Mouse (Mus musculus) MEL (cell line): Measurements from ENCODE around the gene Gga1. TPM values are rescaled to one million over a fixed set of nuclear protein-coding genes. Genes with fewer than 3 reads are reported as not detected.

Experiments used
- DNase-seq: peaks from one replicate; pipeline ENCODE4 v3.0.0; 2011; ENCODE audit warnings: low read depth, low spot score
- H3K27ac ChIP-seq: 2 replicates; pipeline ENCODE4 v1.5.1; 2012; ENCODE audit warnings: low read depth, mild to moderate bottlenecking, control low read depth, low read length, moderate library complexity; ENCODE audit not compliant: control insufficient read depth
- H3K27me3 ChIP-seq, 2 experiments: fragments of 150-350 bp in 1 of 2; sonication (generic) in 1 of 2; 2 replicates each; pipeline ENCODE4 v1.6.1; 2012; ENCODE audit warnings: low read length in 2 of 2, mild to moderate bottlenecking in 2 of 2, improper control_type of control experiment in 1 of 2, moderate library complexity in 1 of 2; ENCODE audit not compliant: insufficient read depth in 2 of 2, control insufficient read depth in 1 of 2
- H3K36me3 ChIP-seq, 2 experiments: 2 replicates each; pipeline ENCODE4 v1.6.1; 2012 to 2014; ENCODE audit warnings: low read length in 2 of 2, improper control_type of control experiment in 1 of 2, inconsistent platforms in 1 of 2, mild to moderate bottlenecking in 1 of 2; ENCODE audit not compliant: insufficient read depth in 2 of 2, control insufficient read depth in 1 of 2
- H3K4me1 ChIP-seq, 2 experiments: fragments of 150-350 bp in 1 of 2; sonication (generic) in 1 of 2; 2 replicates each; pipeline ENCODE4 v1.6.1; 2012; ENCODE audit warnings: low read length in 2 of 2, improper control_type of control experiment in 1 of 2, mild to moderate bottlenecking in 1 of 2; ENCODE audit not compliant: insufficient read depth in 2 of 2, control insufficient read depth in 1 of 2
- H3K4me3 ChIP-seq, 2 experiments: fragments of 150-350 bp in 1 of 2; sonication (generic) in 1 of 2; 2 replicates each; pipeline ENCODE4 v1.5.1; 2012; ENCODE audit warnings: low read depth in 2 of 2, low read length in 2 of 2, mild to moderate bottlenecking in 2 of 2, moderate library complexity in 2 of 2, control low read depth in 1 of 2, improper control_type of control experiment in 1 of 2; ENCODE audit not compliant: control insufficient read depth in 1 of 2, insufficient read depth in 1 of 2
- H3K79me2 ChIP-seq: 2 replicates; pipeline ENCODE4 v1.6.1; 2012; ENCODE audit warnings: mild to moderate bottlenecking, low read length, moderate library complexity; ENCODE audit not compliant: control insufficient read depth, poor library complexity, insufficient read depth
- H3K9ac ChIP-seq: 2 replicates; pipeline ENCODE4 v1.6.1; 2012; ENCODE audit warnings: low read depth, mild to moderate bottlenecking, control low read depth, low read length, moderate library complexity; ENCODE audit not compliant: control insufficient read depth, poor library complexity, severe bottlenecking
- H3K9me3 ChIP-seq: fragments of 150-350 bp; sonication (generic); replicated peaks from 2 replicates; pipeline ENCODE4 v1.6.1; 2012; ENCODE audit warnings: mild to moderate bottlenecking, low read length, improper control_type of control experiment, moderate library complexity; ENCODE audit not compliant: insufficient read depth
- BHLHE40 ChIP-seq: IDR thresholded peaks from 2 replicates; pipeline ENCODE4 v1.6.1; 2012; ENCODE audit warnings: low read depth, mild to moderate bottlenecking, inconsistent platforms, low read length, improper control_type of control experiment, borderline replicate concordance
- CHD1 ChIP-seq: IDR thresholded peaks from 2 replicates; pipeline ENCODE4 v1.6.1; 2012; ENCODE audit warnings: low read depth, mild to moderate bottlenecking, inconsistent platforms, low read length, improper control_type of control experiment
- CHD2 ChIP-seq: IDR thresholded peaks from 2 replicates; pipeline ENCODE4 v1.6.1; 2011; ENCODE audit warnings: low read length, improper control_type of control experiment
- CTCF ChIP-seq, 3 experiments: IDR thresholded peaks in 2 of 3; conservative IDR thresholded peaks in 1 of 3; 2 replicates each; pipeline ENCODE4 v1.5.1; 2011 to 2012; ENCODE audit warnings: low read length in 3 of 3, low read depth in 2 of 3, mild to moderate bottlenecking in 2 of 3, improper control_type of control experiment in 1 of 3, inconsistent platforms in 1 of 3, mixed read lengths in 1 of 3, moderate library complexity in 1 of 3; ENCODE audit not compliant: control insufficient read depth in 1 of 3, insufficient read depth in 1 of 3, poor library complexity in 1 of 3, severe bottlenecking in 1 of 3
- E2F4 ChIP-seq: IDR thresholded peaks from 2 replicates; pipeline ENCODE4 v1.6.1; 2011; ENCODE audit warnings: low read depth, low read length, improper control_type of control experiment, borderline replicate concordance
- ELF1 ChIP-seq: IDR thresholded peaks from 2 replicates; pipeline ENCODE4 v1.6.1; 2014; ENCODE audit warnings: low read depth, mild to moderate bottlenecking, inconsistent platforms, low read length, improper control_type of control experiment, moderate library complexity
- EP300 ChIP-seq, 2 experiments: IDR thresholded peaks; 2 replicates each; pipeline ENCODE4 v1.6.1; 2011; ENCODE audit warnings: improper control_type of control experiment in 2 of 2, low read length in 2 of 2, low read depth in 1 of 2, mild to moderate bottlenecking in 1 of 2
- ETS1 ChIP-seq: IDR thresholded peaks from 2 replicates; pipeline ENCODE4 v1.6.1; 2012; ENCODE audit warnings: low read depth, mild to moderate bottlenecking, inconsistent platforms, low read length, improper control_type of control experiment, moderate library complexity
- GABPA ChIP-seq: IDR thresholded peaks from 2 replicates; pipeline ENCODE4 v1.6.1; 2012; ENCODE audit warnings: low read depth, mild to moderate bottlenecking, inconsistent platforms, low read length, improper control_type of control experiment, moderate library complexity
- GATA1 ChIP-seq: IDR thresholded peaks from 2 replicates; pipeline ENCODE4 v1.6.1; 2011; ENCODE audit warnings: low read depth, low read length, improper control_type of control experiment
- HCFC1 ChIP-seq: IDR thresholded peaks from 2 replicates; pipeline ENCODE4 v1.6.1; 2012; ENCODE audit warnings: low read depth, mild to moderate bottlenecking, inconsistent platforms, low read length, improper control_type of control experiment, moderate library complexity
- JUND ChIP-seq: IDR thresholded peaks from 2 replicates; pipeline ENCODE4 v1.6.1; 2011; ENCODE audit warnings: low read depth, mild to moderate bottlenecking, improper control_type of control experiment, low read length
- KAT2A ChIP-seq: conservative IDR thresholded peaks from 2 replicates; pipeline ENCODE4 v1.6.1; 2012; ENCODE audit warnings: low read depth, low read length, improper control_type of control experiment, inconsistent platforms
- MAFK ChIP-seq: IDR thresholded peaks from 2 replicates; pipeline ENCODE4 v1.6.1; 2011; ENCODE audit warnings: low read depth, mild to moderate bottlenecking, low read length, improper control_type of control experiment, borderline replicate concordance
- MAX ChIP-seq: IDR thresholded peaks from 2 replicates; pipeline ENCODE4 v1.6.1; 2011; ENCODE audit warnings: low read length, improper control_type of control experiment
- MAZ ChIP-seq: IDR thresholded peaks from 2 replicates; pipeline ENCODE4 v1.6.1; 2012; ENCODE audit warnings: low read depth, mild to moderate bottlenecking, inconsistent platforms, low read length, improper control_type of control experiment
- MEF2A ChIP-seq: IDR thresholded peaks from 2 replicates; pipeline ENCODE4 v1.6.1; 2014; ENCODE audit warnings: low read depth, mild to moderate bottlenecking, inconsistent platforms, low read length, improper control_type of control experiment; ENCODE audit not compliant: poor library complexity, insufficient replicate concordance, severe bottlenecking; ENCODE audit errors: extremely low read depth
- MXI1 ChIP-seq: IDR thresholded peaks from 2 replicates; pipeline ENCODE4 v1.6.1; 2011; ENCODE audit warnings: mild to moderate bottlenecking, low read depth, low read length, improper control_type of control experiment
- MYB ChIP-seq: IDR thresholded peaks from 2 replicates; pipeline ENCODE4 v1.6.1; 2011; ENCODE audit warnings: mild to moderate bottlenecking, low read depth, low read length, improper control_type of control experiment
- MYC ChIP-seq: IDR thresholded peaks from 2 replicates; pipeline ENCODE4 v1.6.1; 2011; ENCODE audit warnings: low read depth, mild to moderate bottlenecking, low read length, improper control_type of control experiment, moderate library complexity
- NELFE ChIP-seq: IDR thresholded peaks from 2 replicates; pipeline ENCODE4 v1.6.1; 2011; ENCODE audit warnings: low read depth, low read length, improper control_type of control experiment
- NRF1 ChIP-seq: IDR thresholded peaks from 2 replicates; pipeline ENCODE4 v1.6.1; 2014; ENCODE audit warnings: low read depth, mild to moderate bottlenecking, inconsistent platforms, low read length, improper control_type of control experiment, moderate library complexity; ENCODE audit not compliant: poor library complexity, insufficient read depth, severe bottlenecking
- POLR2A ChIP-seq, 2 experiments: IDR thresholded peaks; 2 replicates each; pipeline ENCODE4 v1.6.1; 2011 to 2012; ENCODE audit warnings: low read length in 2 of 2, mild to moderate bottlenecking in 2 of 2, control low read depth in 1 of 2, improper control_type of control experiment in 1 of 2, low read depth in 1 of 2, moderate library complexity in 1 of 2; ENCODE audit not compliant: control insufficient read depth in 1 of 2, insufficient read depth in 1 of 2, poor library complexity in 1 of 2
- POLR2AphosphoS2 ChIP-seq: IDR thresholded peaks from 2 replicates; pipeline ENCODE4 v1.6.1; 2011; ENCODE audit warnings: low read length, improper control_type of control experiment
- POLR2AphosphoS5 ChIP-seq: IDR thresholded peaks from 2 replicates; pipeline ENCODE4 v1.6.1; 2012; ENCODE audit warnings: low read depth, borderline replicate concordance, mild to moderate bottlenecking, inconsistent platforms, low read length, moderate library complexity, mixed read lengths
- RAD21 ChIP-seq: IDR thresholded peaks from 2 replicates; pipeline ENCODE4 v1.6.1; 2011; ENCODE audit warnings: mild to moderate bottlenecking, low read depth, low read length, improper control_type of control experiment
- RCOR1 ChIP-seq: IDR thresholded peaks from 2 replicates; pipeline ENCODE4 v1.6.1; 2012; ENCODE audit warnings: low read depth, mild to moderate bottlenecking, inconsistent platforms, low read length, improper control_type of control experiment
- SIN3A ChIP-seq: IDR thresholded peaks from 2 replicates; pipeline ENCODE4 v1.6.1; 2012; ENCODE audit warnings: low read length, improper control_type of control experiment, inconsistent platforms
- SMC3 ChIP-seq: IDR thresholded peaks from 2 replicates; pipeline ENCODE4 v1.6.1; 2011; ENCODE audit warnings: low read depth, low read length, improper control_type of control experiment
- TAL1 ChIP-seq: IDR thresholded peaks from 2 replicates; pipeline ENCODE4 v1.6.1; 2012; ENCODE audit warnings: mild to moderate bottlenecking, inconsistent platforms, low read length, moderate library complexity, mixed read lengths
- TCF12 ChIP-seq: IDR thresholded peaks from 2 replicates; pipeline ENCODE4 v1.6.1; 2014; ENCODE audit warnings: low read depth, mild to moderate bottlenecking, inconsistent platforms, low read length, improper control_type of control experiment, moderate library complexity
- UBTF ChIP-seq: IDR thresholded peaks from 2 replicates; pipeline ENCODE4 v1.6.1; 2012; ENCODE audit warnings: low read depth, mild to moderate bottlenecking, inconsistent platforms, low read length, improper control_type of control experiment, moderate library complexity, borderline replicate concordance; ENCODE audit not compliant: insufficient read depth
- USF1 ChIP-seq: IDR thresholded peaks from 2 replicates; pipeline ENCODE4 v1.6.1; 2014; ENCODE audit warnings: low read depth, mild to moderate bottlenecking, inconsistent platforms, low read length, improper control_type of control experiment, moderate library complexity
- USF2 ChIP-seq, 2 experiments: IDR thresholded peaks; 2 replicates each; pipeline ENCODE4 v1.6.1; 2011 to 2012; ENCODE audit warnings: improper control_type of control experiment in 2 of 2, low read length in 2 of 2, borderline replicate concordance in 1 of 2, inconsistent platforms in 1 of 2, low read depth in 1 of 2, mild to moderate bottlenecking in 1 of 2; ENCODE audit not compliant: insufficient read depth in 1 of 2
- ZC3H11A ChIP-seq: IDR thresholded peaks from 2 replicates; pipeline ENCODE4 v1.6.1; 2012; ENCODE audit warnings: low read depth, mild to moderate bottlenecking, inconsistent platforms, low read length, improper control_type of control experiment
- ZKSCAN1 ChIP-seq: IDR thresholded peaks from 2 replicates; pipeline ENCODE4 v1.6.1; 2012; ENCODE audit warnings: low read depth, mild to moderate bottlenecking, inconsistent platforms, low read length, improper control_type of control experiment, moderate library complexity
- ZMIZ1 ChIP-seq: IDR thresholded peaks from 2 replicates; pipeline ENCODE4 v1.6.1; 2012; ENCODE audit warnings: low read depth, mild to moderate bottlenecking, inconsistent platforms, low read length, improper control_type of control experiment, moderate library complexity
- ZNF384 ChIP-seq: IDR thresholded peaks from 2 replicates; pipeline ENCODE4 v1.6.1; 2012; ENCODE audit warnings: low read depth, mild to moderate bottlenecking, inconsistent platforms, low read length, improper control_type of control experiment
- polyA plus RNA-seq, 2 experiments: library from polyadenylated mRNA; stranded (reverse) in 1 of 2; unstranded in 1 of 2; fragments of >175 nt in 1 of 2; fragments of >200 nt in 1 of 2; gene quantifications; 2 replicates each; pipeline versions ENCODE4 v1.2.1 to v1.2.4; 2012; ENCODE audit warnings: low replicate concordance in 2 of 2, low read depth in 1 of 2; ENCODE audit not compliant: insufficient read length in 2 of 2, insufficient read depth in 1 of 2, missing spikeins in 1 of 2
- total RNA-seq: library from RNA; depleted of rRNA; stranded (reverse); fragments of 300-350 nt; gene quantifications from 2 replicates; pipeline ENCODE4 v1.2.3, GENCODE M21; 2012

Gga1 gene
- total and polyA plus RNA-seq, 3 experiments: 18.2 to 48.1 TPM; not detected in 1

GRCm38 (mm10) chr15:78903243-78903642, 26.3 kb downstream of the Gga1 start:
- Histone ChIP-seq H3K79me2 (peaks cover 12% of the 10 kb centered on the region), H3K27ac (no peak overlapping the region), H3K36me3 (peaks cover 0 to 7% of the 10 kb centered on the region in 2 experiments; a peak in 3 of 4 replicates), H3K27me3 (no peaks in the 10 kb centered on the region), H3K9ac (peak overlapping the region; percentile 59), H3K4me1 (peaks cover 4 to 12% of the 10 kb centered on the region in 2 experiments), H3K9me3 (no peaks in the 10 kb centered on the region), H3K4me3 (no peak overlapping the region)
- DNase-seq: peak; percentile 87
- TF ChIP-seq USF1: no peak
- no peak for TF ChIP-seq POLR2AphosphoS5
- no peak for TF ChIP-seq KAT2A
- no peak for TF ChIP-seq NRF1
- no peak for TF ChIP-seq CHD2
- no peak for TF ChIP-seq ZNF384
- TF ChIP-seq NELFE: no peak
- no peak for TF ChIP-seq TCF12
- TF ChIP-seq GATA1: no peak
- no peak for TF ChIP-seq ETS1
- no peak for TF ChIP-seq POLR2AphosphoS2
- TF ChIP-seq MAX: no peak
- no peak for TF ChIP-seq ELF1
- no peak for TF ChIP-seq CHD1
- no peak for TF ChIP-seq UBTF
- peak; percentile 45; the same call in 1 of the 2 replicates for TF ChIP-seq HCFC1
- no peak for TF ChIP-seq EP300 (IDR thresholded peaks at IDR 0.05; ENCODE audit: low read depth in 1 of 2, low read length in 2 of 2)
- no peak for TF ChIP-seq RCOR1
- no peak for TF ChIP-seq ZMIZ1
- 0 out of 2 replicates have a peak, but pooled peaks have one; percentile 30 for TF ChIP-seq SIN3A
- TF ChIP-seq ZKSCAN1: no peak
- no peak for TF ChIP-seq MAFK
- no peak for TF ChIP-seq E2F4
- TF ChIP-seq GABPA: no peak
- TF ChIP-seq USF2 (IDR thresholded peaks at IDR 0.05; ENCODE audit: borderline replicate concordance in 1 of 2, insufficient read depth in 1 of 2, low read depth in 1 of 2, low read length in 2 of 2): no peak
- TF ChIP-seq TAL1: no peak
- no peak for TF ChIP-seq MXI1
- no peak for TF ChIP-seq MAZ
- TF ChIP-seq MYC: no peak
- no peak for TF ChIP-seq JUND
- no peak for TF ChIP-seq POLR2A (IDR thresholded peaks at IDR 0.05; ENCODE audit: control insufficient read depth in 1 of 2, insufficient read depth in 1 of 2, low read depth in 1 of 2, low read length in 2 of 2, poor library complexity in 1 of 2)
- peak; percentile 72 to 98 (median 86) for TF ChIP-seq CTCF (IDR thresholded peaks at IDR 0.05 in 2 of 3, conservative IDR thresholded peaks at IDR 0.05 in 1 of 3; ENCODE audit: control insufficient read depth in 1 of 3, insufficient read depth in 1 of 3, low read depth in 2 of 3, low read length in 3 of 3, poor library complexity in 1 of 3, severe bottlenecking in 1 of 3)
- no peak for TF ChIP-seq MYB
- no peak for TF ChIP-seq MEF2A
- TF ChIP-seq ZC3H11A: peak; percentile 21; the same call in 1 of the 2 replicates
- TF ChIP-seq RAD21: peak; percentile 45
- TF ChIP-seq SMC3: peak; percentile 78
- TF ChIP-seq BHLHE40: no peak
